Mouse (Mus musculus) inflammation-experienced regulatory T-cells, adult 6 months (primary cell): Measurements from ENCODE around the gene Dnaja3. TPM values are rescaled to one million over a fixed set of nuclear protein-coding genes. Genes with fewer than 3 reads are reported as not detected.
"Not testable (repeated sequence)": the region's sequence is repeated elsewhere in the genome, so short reads cannot be mapped to it uniquely, and the experiment has no call there.

Experiments used
- ATAC-seq: one replicate; pipeline ENCODE4 v1.8.0; 2017
- polyA plus RNA-seq, 3 experiments: library from polyadenylated mRNA; unstranded; fragments of 100-300 nt; shearing (Covaris generic); gene quantifications; one replicate each; pipeline ENCODE4 v1.2.1; 2017

Gene Dnaja3
- polyA plus RNA-seq, 3 experiments from 2014 or later = 21.1 to 28.7 (median 25.3) TPM

GRCm38 (mm10) chr16:4674091-4674490 lies 34.3 kb downstream of the Dnaja3 start:
- peak; percentile 96 for ATAC-seq

DNA sequence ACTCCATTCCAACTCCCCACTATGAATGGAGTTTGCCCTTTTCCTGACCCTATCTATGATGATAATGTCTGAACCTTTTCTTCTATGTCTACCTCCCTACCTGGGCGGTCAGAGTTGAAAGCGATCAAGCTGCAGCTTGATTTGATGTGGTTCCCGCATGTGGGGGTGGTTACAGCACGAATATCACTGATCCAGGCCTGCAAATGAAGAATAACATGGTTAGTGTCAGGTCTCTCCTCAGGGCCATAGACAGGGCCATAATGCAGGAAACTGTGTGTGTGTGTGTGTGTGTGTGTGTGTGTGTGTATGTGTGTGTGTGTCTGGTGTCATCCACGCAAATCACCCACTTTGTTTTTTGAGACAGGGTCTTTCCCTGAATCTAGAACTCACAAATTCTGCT lies 37.0 kb downstream of the Dnaja3 start:
- no peak for ATAC-seq

- no peak for ATAC-seq
These were observed 38.3 kb downstream of the Dnaja3 start for GRCm38 (mm10) chr16:4678080-4678479.

DNA sequence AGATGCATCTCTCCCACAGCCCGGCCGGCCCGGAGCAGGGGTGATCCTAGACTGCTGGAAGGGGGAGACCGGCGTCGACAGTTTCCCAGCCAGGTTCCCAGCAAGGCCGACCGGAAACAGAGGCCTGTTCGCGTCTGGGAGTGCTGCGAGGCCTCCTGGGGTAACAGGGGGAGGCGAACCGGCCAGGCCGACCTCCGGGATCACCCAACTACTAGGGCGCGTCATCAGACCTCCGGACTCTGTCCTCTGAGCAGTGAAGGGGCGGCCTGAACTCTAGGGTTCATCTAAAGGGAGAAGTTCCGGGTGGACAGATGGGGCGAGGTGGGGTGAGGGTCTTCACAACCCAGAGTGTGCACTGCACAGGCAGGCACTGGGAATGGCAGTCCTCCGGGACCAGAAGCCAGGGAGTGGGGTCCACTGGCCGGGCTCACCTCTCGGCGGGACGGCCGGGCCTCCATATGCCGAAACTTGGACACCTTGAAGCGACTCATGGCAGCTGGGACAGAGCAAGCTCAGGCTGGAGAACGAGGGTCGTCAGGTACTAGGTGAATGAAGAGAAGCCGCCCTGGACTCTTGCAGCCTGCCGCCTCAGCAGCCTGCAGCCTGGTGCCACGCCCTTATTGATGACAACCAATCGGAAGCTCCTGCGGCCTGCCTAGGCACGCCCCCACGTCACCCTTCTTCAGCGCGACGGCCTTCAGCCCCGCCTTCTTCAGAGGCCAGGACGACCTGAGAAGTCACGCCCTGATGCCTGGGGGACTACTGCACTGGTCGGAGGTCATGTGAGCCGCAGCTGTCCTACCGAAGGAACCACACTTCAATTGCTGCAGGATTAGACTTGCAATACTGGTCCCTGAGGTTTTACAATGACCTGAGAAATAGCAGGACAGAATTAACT lies 39.6 kb downstream of the Dnaja3 start, which contains the start of gene Coro7:
Gene Coro7, minus strand, starts transcription at position 657 of the 898 bp plus-strand sequence.
- ATAC-seq = peak; percentile 80

DNA sequence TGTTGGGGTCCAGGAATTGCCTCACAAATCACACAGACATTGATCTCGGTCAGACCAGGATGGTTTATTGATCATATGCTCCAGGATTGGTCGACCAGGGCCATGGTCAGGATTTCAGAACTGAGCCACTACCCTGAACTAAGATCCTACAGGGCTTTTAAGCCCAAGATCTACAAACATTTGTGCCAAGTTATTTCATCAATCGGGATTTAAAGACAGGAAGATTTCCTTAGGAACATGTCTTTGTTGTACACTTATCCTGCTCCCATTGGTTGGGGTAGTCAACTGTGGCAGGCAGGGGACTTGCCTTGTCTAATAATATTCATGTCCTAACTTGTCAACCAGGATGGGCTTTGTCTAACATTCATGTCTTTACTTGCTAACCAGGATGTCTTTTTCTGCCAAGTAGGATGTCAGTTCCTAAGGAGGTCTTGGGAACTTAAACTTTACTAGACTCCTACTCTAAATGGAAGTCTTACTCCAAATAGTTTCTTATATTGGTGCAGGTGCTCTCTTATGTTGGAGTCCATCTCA lies 41.2 kb downstream of the Dnaja3 start:
- ATAC-seq = not testable (repeated sequence)

DNA sequence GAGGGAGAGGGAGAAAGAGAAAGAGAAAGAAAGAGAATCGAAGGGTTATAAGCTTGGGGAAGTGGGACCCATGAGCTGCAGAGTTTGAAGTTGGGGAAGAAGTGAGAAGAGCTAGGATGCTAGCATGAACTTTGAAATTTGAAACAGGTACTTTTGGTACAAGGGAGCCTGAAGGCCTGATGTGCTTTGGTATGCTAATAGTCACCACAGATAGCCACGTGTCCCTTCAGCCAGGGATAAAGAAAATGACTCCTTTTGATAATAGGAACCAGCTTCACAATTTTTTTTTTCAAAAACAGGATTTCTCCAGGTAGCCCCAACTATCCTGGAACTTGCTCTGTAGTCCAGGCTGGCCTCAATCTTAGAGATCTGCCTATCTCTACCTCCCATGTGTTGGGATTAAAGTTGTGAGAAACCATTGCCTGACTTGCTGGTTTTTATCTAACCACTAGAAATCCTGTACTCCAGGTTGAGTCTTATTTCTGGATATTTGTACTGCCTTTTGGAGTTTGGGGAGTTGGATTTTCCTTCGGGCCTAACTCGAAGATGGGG lies 42.9 kb downstream of the Dnaja3 start:
- no peak for ATAC-seq

DNA sequence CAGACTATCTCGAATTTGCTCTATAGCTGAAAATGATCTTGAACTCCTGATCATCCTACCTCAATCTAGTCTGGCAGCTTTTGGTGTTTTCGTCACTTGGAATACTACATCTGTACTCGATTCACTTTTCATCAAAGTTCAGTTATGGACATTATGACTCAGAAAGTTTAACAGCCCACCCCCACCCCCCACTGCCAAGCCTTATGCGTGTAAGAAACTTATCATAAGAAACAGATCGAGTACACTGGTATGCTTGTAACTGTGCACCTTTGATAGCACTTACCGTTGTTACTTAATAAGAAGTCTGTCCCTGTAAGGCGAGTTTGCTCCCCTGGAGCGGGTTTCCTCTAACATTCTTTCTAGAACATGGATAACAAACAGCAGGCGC lies 43.4 kb downstream of the Dnaja3 start:
- ATAC-seq = no peak

DNA sequence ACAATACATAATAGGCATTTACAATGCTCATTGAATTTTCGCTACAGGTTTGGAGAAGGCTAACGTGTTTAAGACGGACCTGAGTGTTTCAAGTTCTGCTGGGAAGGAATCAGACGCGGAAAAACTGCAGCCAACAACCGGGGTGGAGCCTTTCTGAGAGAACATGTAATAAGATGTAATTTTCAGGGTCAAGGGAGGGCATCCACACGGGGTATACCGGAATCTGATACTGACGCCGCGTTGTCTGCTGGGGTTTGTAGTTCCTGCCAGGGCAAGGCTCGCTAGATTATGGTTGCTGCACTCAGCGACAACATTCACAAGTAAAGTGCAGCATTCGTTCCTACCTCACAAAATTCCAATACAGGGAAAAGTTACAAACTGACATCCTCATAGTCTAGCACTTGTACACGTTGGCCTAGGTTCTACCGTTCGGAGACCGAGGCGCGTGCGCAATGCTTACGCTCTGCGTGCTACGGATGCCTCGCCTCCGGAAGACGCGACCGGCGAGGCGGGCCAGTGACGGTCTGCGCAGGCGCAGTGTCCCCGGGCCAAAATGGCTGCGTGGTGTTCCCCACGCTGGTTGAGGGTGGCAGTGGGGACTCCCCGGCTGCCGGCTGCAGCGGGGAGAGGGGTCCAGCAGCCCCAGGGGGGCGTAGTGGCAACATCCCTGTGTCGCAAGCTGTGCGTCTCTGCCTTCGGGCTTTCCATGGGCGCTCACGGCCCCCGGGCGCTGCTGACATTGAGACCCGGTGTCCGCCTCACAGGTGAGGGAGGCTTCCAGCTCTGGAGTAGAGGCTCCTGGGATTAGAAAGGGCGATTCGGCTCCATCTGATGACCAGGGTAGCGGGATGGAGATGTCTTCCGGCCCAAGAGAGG lies 44.0 kb downstream of the Dnaja3 start:
- ATAC-seq = peak; percentile 78

GRCm38 (mm10) chr16:4684457-4684791 lies 44.6 kb downstream of the Dnaja3 start:
- ATAC-seq = no peak

- ATAC-seq = not testable (repeated sequence)
These were observed 49.6 kb downstream of the Dnaja3 start for GRCm38 (mm10) chr16:4689371-4689770.

DNA sequence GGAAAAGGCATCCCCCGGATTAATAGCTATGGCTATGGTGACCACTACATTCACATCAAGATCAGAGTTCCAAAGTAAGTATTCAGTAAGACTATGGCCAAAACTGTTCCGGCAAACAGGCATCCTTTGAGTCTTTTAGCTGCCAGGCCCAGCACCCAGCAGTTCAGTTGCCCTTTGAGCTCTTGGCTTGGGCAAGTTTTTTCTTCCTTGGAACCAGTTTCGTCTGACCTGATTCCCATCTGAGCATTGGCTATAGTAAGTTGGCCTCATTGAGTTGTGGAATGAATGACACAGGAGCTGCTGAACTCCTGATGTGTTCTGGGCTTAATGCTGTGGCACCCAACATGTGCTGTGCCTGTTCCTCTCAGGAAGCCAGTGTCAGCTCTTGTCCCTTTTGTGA lies 61.4 kb downstream of the Dnaja3 start:
- ATAC-seq = no peak

DNA sequence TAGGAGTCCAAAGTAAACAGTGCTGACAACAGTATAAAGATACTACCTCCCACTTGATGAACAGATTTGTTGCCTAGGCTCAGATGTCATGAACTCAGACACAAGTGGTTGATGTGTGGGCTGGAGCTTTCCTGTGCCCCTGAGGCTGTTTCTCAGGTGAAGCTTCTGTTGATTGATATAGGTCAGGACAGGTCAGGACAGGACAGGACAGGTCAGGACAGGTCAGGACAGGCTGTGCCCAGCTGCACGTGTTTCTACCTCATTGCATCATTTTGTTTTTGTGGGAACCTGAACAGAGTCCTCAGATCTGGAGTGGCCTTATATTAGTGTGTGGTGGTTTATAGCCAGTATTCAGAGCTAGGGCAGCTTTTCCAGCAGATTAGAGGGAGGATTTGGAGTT lies 62.9 kb downstream of the Dnaja3 start:
- no peak for ATAC-seq

DNA sequence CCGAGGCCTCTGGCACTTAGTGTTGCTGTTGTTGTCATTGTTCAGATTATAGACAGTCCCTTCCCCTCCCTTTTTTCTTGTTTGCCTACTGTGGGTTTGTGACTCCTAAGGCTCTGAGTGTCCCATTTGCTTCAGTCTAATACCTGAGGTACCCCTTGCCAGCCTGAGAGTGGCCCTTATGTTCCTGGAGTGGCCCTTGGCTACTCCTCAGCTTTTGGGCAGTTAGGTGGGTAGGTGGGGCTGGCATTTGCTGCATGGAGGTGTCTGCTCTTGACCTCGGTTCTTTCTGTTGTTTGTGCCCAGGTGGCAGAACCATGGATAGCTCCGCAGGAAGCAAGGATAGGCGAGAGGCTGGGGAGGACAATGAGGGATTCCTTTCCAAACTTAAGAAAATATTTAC lies 65.8 kb downstream of the Dnaja3 start:
- no peak for ATAC-seq

- ATAC-seq = no peak
These were observed 71.4 kb downstream of the Dnaja3 start for GRCm38 (mm10) chr16:4711173-4711572.

- ATAC-seq = no peak
These were observed 74.3 kb downstream of the Dnaja3 start for GRCm38 (mm10) chr16:4713861-4714710.

GRCm38 (mm10) chr16:4717866-4718265 lies 78.1 kb downstream of the Dnaja3 start:
- ATAC-seq = no peak

DNA sequence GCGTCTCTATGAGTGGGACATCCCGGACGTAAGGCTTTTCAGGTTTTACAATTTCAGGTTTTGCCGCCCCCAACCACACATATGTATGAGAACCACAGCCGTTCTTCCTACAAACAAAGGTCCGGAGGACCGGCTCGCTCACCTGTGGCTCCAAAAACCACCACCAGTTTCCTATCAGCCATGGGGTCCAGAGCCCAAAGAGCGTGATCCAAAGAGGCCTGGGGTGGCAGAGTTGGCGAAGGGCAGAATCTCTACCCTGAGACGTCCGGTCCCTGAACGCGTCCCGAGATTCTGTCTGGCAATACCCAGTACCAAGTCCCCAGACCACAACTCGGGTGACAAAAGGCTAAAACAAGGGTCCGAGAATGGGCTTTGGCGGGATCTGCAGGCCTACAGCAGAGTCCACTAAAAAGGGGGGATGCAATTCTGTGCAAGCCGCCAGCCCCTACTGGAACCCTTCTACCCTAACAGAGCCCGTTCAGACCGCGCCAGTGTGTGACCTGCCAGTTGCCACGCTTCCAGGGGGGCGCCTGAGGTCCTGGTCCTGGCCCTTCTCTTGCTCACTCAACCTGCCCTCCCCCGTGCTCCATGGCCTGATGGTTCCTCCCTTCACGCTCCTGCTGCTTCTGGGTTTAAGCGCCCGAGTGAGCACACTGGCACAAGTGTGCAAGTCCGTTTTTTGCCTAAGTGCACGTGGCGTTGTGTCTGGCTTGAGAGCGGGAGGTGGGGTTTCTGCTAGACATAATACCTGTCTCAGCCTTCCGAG lies 79.1 kb downstream of the Dnaja3 start, which contains the start of gene Nmral1:
Gene Nmral1, minus strand, starts transcription at position 604 of the 766 bp plus-strand sequence.
- peak; percentile 63 for ATAC-seq

- ATAC-seq = no peak
These were observed 82.5 kb downstream of the Dnaja3 start for GRCm38 (mm10) chr16:4722128-4722914.

DNA sequence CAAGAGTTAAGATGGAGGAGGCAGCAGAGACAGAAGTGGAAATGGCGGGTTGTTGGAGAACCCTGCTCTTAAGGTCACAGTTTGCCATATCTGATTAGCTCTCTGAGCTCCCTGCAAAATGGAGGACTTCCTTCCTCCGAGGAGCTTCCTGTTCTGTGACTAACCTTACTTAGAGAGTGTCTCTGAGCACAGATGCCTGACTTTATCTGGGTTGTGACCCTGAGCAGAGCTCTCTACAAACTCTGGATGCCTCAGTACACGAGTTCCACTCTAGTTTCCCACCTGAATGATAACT lies 83.1 kb downstream of the Dnaja3 start:
- no peak for ATAC-seq

- no peak for ATAC-seq
These were observed 85.5 kb downstream of the Dnaja3 start for GRCm38 (mm10) chr16:4725266-4725665.
